Mouse (Mus musculus): Measurements from ENCODE around the gene Themis.

DNA sequence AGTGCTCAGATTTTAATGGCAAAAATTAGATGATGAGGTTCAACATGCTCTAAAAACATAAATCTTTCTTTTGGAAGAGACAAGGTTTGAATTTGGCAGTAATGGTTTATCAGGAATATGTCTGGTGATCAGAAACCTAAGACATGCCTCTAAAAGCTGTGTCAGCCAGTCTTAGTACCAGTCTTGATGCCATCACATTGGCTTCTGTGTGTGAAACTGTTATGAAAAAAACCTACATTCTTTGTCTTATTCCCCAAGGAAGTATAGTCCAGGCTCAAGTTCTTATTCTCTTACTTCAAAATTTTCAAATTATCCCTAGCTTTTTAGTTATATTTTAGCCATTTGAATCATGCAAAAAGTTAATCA lies 144.4 kb downstream of the Themis start:
- TF ChIP-seq CTCF (conservative IDR thresholded peaks at IDR 0.05; ENCODE audit: insufficient read depth, insufficient read length, low read depth, low read length), result no peak
- no peak for TF ChIP-seq POLR2A (IDR thresholded peaks at IDR 0.05; ENCODE audit: low read depth, low read length)

Measured in kidney, adult 2 months (tissue).